Mouse (Mus musculus): ENCODE measurements around the gene AA986860. TPM values are rescaled to one million over a fixed set of nuclear protein-coding genes. Genes with fewer than 3 reads are reported as not detected.

The AA986860 gene
- 0.43 and 0.71 TPM in 2 replicates for polyA plus RNA-seq (2015; fragmentation: Nextera tagmentation; extraction: Ambion mirVana)

GRCm38 (mm10) chr1:130731741-130732337, at the start of gene AA986860:
AA986860 (plus strand) TSS chr1:130731976.
- peak within 1 kb of the TSS; percentile 3; the same call in 1 of the 2 replicates for H3K4me2 ChIP-seq (replicated peaks)
- H3K27me3 ChIP-seq: no peaks in the 10 kb centered on the region
- peak; percentile 50; the same call in 1 of the 2 replicates for ATAC-seq

GRCm38 (mm10) chr1:130683905-130684304, 47.9 kb upstream of the AA986860 start:
- WGBS: 37% methylated on average over 1 of the region's 1 CpGs
- H3K4me1 ChIP-seq (replicated peaks): no peaks in the 10 kb centered on the region
- H3K4me2 ChIP-seq (replicated peaks): no peak overlapping the region
- no peak overlapping the region for H3K9ac ChIP-seq (replicated peaks)
- no peaks in the 10 kb centered on the region for H3K27me3 ChIP-seq
- no peak overlapping the region for H3K4me3 ChIP-seq (replicated peaks)
- peaks cover 14% of the 10 kb centered on the region; the same call in 1 of the 2 replicates for H3K36me3 ChIP-seq
- H3K27ac ChIP-seq: no peak overlapping the region
- no peaks in the 10 kb centered on the region for H3K9me3 ChIP-seq
- ATAC-seq: no peak

More at GRCm38 (mm10) chr1:130731741-130732337, at the start of gene AA986860:
- Histone ChIP-seq H3K27ac (no peak within 1 kb of the TSS), H3K36me3 (no peaks in the 10 kb centered on the region), H3K9ac (replicated peaks) (no peak within 1 kb of the TSS), H3K4me1 (replicated peaks) (0 out of 2 replicates have a peak, but pooled peaks cover 6% of the 10 kb centered on the region), H3K4me3 (replicated peaks) (no peak within 1 kb of the TSS), H3K9me3 (no peaks in the 10 kb centered on the region)
- WGBS: 7% methylated on average over 10 of the region's 10 CpGs

- Histone ChIP-seq H3K27me3 (no peaks in the 10 kb centered on the region), H3K4me2 (replicated peaks) (no peak overlapping the region), H3K36me3 (peaks cover 74% of the 10 kb centered on the region), H3K4me3 (replicated peaks) (no peak overlapping the region), H3K9ac (replicated peaks) (no peak overlapping the region), H3K27ac (no peak overlapping the region), H3K9me3 (no peaks in the 10 kb centered on the region), H3K4me1 (replicated peaks) (no peaks in the 10 kb centered on the region)
- WGBS: 92% methylated on average over 5 of the region's 5 CpGs
- no peak for ATAC-seq
Measured at GRCm38 (mm10) chr1:130698601-130699000, 33.2 kb upstream of the AA986860 start.

- H3K4me3 ChIP-seq (replicated peaks): no peak overlapping the region
- no peak overlapping the region for H3K9ac ChIP-seq (replicated peaks)
- no peak for ATAC-seq
- WGBS: 94% methylated on average over 10 of the region's 10 CpGs
- H3K36me3 ChIP-seq: peaks cover 86% of the 10 kb centered on the region
- no peak overlapping the region for H3K4me2 ChIP-seq (replicated peaks)
- H3K9me3 ChIP-seq: no peaks in the 10 kb centered on the region
- no peaks in the 10 kb centered on the region for H3K4me1 ChIP-seq (replicated peaks)
- no peak overlapping the region for H3K27ac ChIP-seq
- no peaks in the 10 kb centered on the region for H3K27me3 ChIP-seq
Measured at GRCm38 (mm10) chr1:130699937-130700633, 31.7 kb upstream of the AA986860 start.

- Histone ChIP-seq H3K27ac (no peak overlapping the region), H3K4me2 (replicated peaks) (no peak overlapping the region), H3K9ac (replicated peaks) (no peak overlapping the region), H3K9me3 (no peaks in the 10 kb centered on the region), H3K36me3 (peaks cover 93% of the 10 kb centered on the region), H3K4me1 (replicated peaks) (no peaks in the 10 kb centered on the region), H3K27me3 (no peaks in the 10 kb centered on the region), H3K4me3 (replicated peaks) (no peak overlapping the region)
- WGBS: 95% methylated on average over 11 of the region's 11 CpGs
- ATAC-seq: no peak
Measured at GRCm38 (mm10) chr1:130701976-130702375, 29.8 kb upstream of the AA986860 start.

- peaks cover 90% of the 10 kb centered on the region for H3K36me3 ChIP-seq
- ATAC-seq: no peak
Measured at GRCm38 (mm10) chr1:130703613-130704012, 28.2 kb upstream of the AA986860 start.

GRCm38 (mm10) chr1:130710283-130711080, 21.3 kb upstream of the AA986860 start:
- Histone ChIP-seq H3K4me2 (replicated peaks) (no peak overlapping the region), H3K9me3 (no peaks in the 10 kb centered on the region), H3K27ac (no peak overlapping the region), H3K27me3 (0 out of 2 replicates have a peak, but pooled peaks cover 2% of the 10 kb centered on the region), H3K4me1 (replicated peaks) (peaks cover 10% of the 10 kb centered on the region), H3K9ac (replicated peaks) (no peak overlapping the region), H3K4me3 (replicated peaks) (no peak overlapping the region), H3K36me3 (peaks cover 36% of the 10 kb centered on the region)
- WGBS: 92% methylated on average over 22 of the region's 22 CpGs
- no peak for ATAC-seq

More at GRCm38 (mm10) chr1:130703613-130704012, 28.2 kb upstream of the AA986860 start:
- no peak overlapping the region for H3K4me2 ChIP-seq (replicated peaks)
- H3K4me1 ChIP-seq (replicated peaks): no peaks in the 10 kb centered on the region
- no peaks in the 10 kb centered on the region for H3K27me3 ChIP-seq
- H3K4me3 ChIP-seq (replicated peaks): no peak overlapping the region
- no peak overlapping the region for H3K27ac ChIP-seq
- no peak overlapping the region for H3K9ac ChIP-seq (replicated peaks)
- WGBS: 85% methylated on average over 2 of the region's 2 CpGs
- H3K9me3 ChIP-seq: no peaks in the 10 kb centered on the region

GRCm38 (mm10) chr1:130714046-130714445, 17.7 kb upstream of the AA986860 start:
- H3K27me3 ChIP-seq: 0 out of 2 replicates have a peak, but pooled peaks cover 2% of the 10 kb centered on the region
- no peak overlapping the region for H3K4me2 ChIP-seq (replicated peaks)
- H3K36me3 ChIP-seq: peaks cover 5% of the 10 kb centered on the region; the same call in 1 of the 2 replicates
- peaks cover 24% of the 10 kb centered on the region for H3K4me1 ChIP-seq (replicated peaks)
- 81% methylated on average over 4 of the region's 4 CpGs for WGBS
- no peak overlapping the region for H3K4me3 ChIP-seq (replicated peaks)
- no peak overlapping the region for H3K9ac ChIP-seq (replicated peaks)
- H3K9me3 ChIP-seq: no peaks in the 10 kb centered on the region
- no peak for ATAC-seq
- no peak overlapping the region for H3K27ac ChIP-seq

- H3K9ac ChIP-seq (replicated peaks): peak within 1 kb of the TSS; percentile 96
- no peaks in the 10 kb centered on the region for H3K36me3 ChIP-seq
- peak within 1 kb of the TSS; percentile 98 for H3K4me2 ChIP-seq (replicated peaks)
- peak; percentile 96 for ATAC-seq
- peaks cover 31% of the 10 kb centered on the region for H3K4me1 ChIP-seq (replicated peaks)
- H3K9me3 ChIP-seq: no peaks in the 10 kb centered on the region
- WGBS: under 1% methylated on average over 38 of the region's 38 CpGs
- H3K4me3 ChIP-seq (replicated peaks): peak within 1 kb of the TSS; percentile 87
- H3K27ac ChIP-seq: peak within 1 kb of the TSS; percentile 76
- 0 out of 2 replicates have a peak, but pooled peaks cover 2% of the 10 kb centered on the region for H3K27me3 ChIP-seq
Measured at GRCm38 (mm10) chr1:130715561-130716217, 16.1 kb upstream of the AA986860 start, which contains the start of gene Gm29427. Gm29427 (minus strand) TSS chr1:130715799.

GRCm38 (mm10) chr1:130716218-130716512, 15.6 kb upstream of the AA986860 start:
- WGBS: 1% methylated on average over 3 of the region's 3 CpGs
- H3K27me3 ChIP-seq: 0 out of 2 replicates have a peak, but pooled peaks cover 2% of the 10 kb centered on the region
- peaks cover 35% of the 10 kb centered on the region for H3K4me1 ChIP-seq (replicated peaks)
- peak overlapping the region; percentile 96 for H3K9ac ChIP-seq (replicated peaks)
- no peaks in the 10 kb centered on the region for H3K9me3 ChIP-seq
- peak overlapping the region; percentile 87 for H3K4me3 ChIP-seq (replicated peaks)
- H3K36me3 ChIP-seq: no peaks in the 10 kb centered on the region
- H3K27ac ChIP-seq: peak overlapping the region; percentile 76
- H3K4me2 ChIP-seq (replicated peaks): peak overlapping the region; percentile 98
- ATAC-seq: no peak; the same call in 1 of the 2 replicates

GRCm38 (mm10) chr1:130716513-130717290, 15.1 kb upstream of the AA986860 start:
- Histone ChIP-seq H3K9ac (replicated peaks) (peak overlapping the region; percentile 96), H3K4me2 (replicated peaks) (peak overlapping the region; percentile 98), H3K4me3 (replicated peaks) (peak overlapping the region; percentile 87), H3K36me3 (no peaks in the 10 kb centered on the region), H3K27me3 (0 out of 2 replicates have a peak, but pooled peaks cover 2% of the 10 kb centered on the region), H3K9me3 (no peaks in the 10 kb centered on the region), H3K4me1 (replicated peaks) (peaks cover 35% of the 10 kb centered on the region), H3K27ac (peak overlapping the region; percentile 76)
- WGBS: under 1% methylated on average over 42 of the region's 42 CpGs
- ATAC-seq: peak; percentile 8

Measured in midbrain, embryonic 13.5 days (tissue).